Mouse (Mus musculus): ENCODE measurements around the gene Dgki. TPM values are rescaled to one million over a fixed set of nuclear protein-coding genes. Genes with fewer than 3 reads are reported as not detected.

Gene Dgki
- polyA plus RNA-seq, 1 experiment from 2014 or later, result 0.97 TPM

DNA sequence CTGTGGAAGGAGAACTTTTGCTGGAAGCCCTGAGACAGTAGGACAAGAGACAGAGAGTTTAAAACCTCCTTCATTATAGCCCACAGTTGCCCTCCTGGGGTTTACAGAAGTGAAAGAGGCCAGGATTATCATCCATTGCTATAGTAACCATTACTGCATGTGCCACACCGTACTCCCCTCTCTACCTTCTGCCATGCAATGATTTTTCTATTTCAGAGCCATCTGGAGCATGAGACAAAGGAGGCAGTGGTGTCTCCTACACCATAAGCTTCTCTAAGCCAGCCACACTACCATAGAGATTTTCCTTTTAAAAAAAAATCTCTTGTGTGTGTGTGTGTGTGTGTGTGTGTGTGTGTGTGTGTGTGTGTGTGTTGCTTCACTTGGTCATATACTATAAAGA is 232.6 kb downstream of the Dgki start:
- Histone ChIP-seq H3K4me1 (ENCODE audit: control insufficient read depth, insufficient read depth, low read length) (peaks cover 4% of the 10 kb centered on the region; the same call in 1 of the 2 replicates), H3K4me2 (ENCODE audit: low read depth, severe bottlenecking) (no peak overlapping the region), H3K9ac (ENCODE audit: low read length) (no peak overlapping the region), H3K9me3 (ENCODE audit: control insufficient read depth, low read length) (no peaks in the 10 kb centered on the region), H3K36me3 (ENCODE audit: control insufficient read depth, insufficient read depth, low read length) (no peaks in the 10 kb centered on the region), H3K27me3 (ENCODE audit: control insufficient read depth, insufficient read depth, low read length) (no peaks in the 10 kb centered on the region), H3K27ac (replicated peaks; ENCODE audit: low read depth, low read length) (no peak overlapping the region), H3K4me3 (ENCODE audit: low read depth, low read length) (no peak overlapping the region)
- 91% methylated on average over 1 of the region's 1 CpGs for WGBS
- no peak for DNase-seq (ENCODE audit: low spot score)
- ATAC-seq (ENCODE audit: insufficient number of reproducible peaks, low FRiP score, low TSS enrichment, low read depth), result no peak

DNA sequence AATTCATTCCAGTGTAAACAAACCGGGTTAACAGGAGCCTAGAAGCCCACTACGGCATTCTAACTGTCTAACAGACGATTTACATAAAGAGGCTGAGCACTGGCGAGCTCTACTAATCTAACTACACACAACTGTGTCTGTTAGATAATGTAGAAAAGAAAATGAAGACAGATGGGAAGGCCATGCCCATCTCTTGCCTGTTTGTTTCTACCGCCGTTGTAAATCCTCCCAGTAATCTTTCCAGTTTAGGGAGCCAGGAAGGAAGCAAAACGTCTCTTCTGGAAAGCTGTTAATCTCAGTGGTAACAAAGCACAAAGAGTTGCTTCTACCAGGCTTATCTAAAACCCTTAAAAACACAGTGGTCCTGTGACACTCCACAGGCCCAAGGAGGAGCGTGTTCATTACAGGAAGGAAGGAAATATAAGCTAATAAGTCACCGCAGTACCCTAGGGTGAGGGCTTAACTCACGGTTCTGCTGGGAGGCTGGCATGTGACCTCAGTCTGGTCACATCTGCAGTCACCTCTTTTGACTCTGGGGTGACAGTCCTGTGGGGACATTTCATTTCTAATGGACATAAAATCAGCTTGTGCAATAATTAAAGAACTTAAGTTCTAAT is 235.7 kb downstream of the Dgki start:
- no peak overlapping the region for H3K27ac ChIP-seq (replicated peaks; ENCODE audit: low read depth, low read length)
- no peak overlapping the region for H3K4me2 ChIP-seq (ENCODE audit: low read depth, severe bottlenecking)
- no peak overlapping the region for H3K9ac ChIP-seq (ENCODE audit: low read length)
- peaks cover 4% of the 10 kb centered on the region; the same call in 1 of the 2 replicates for H3K4me1 ChIP-seq (ENCODE audit: control insufficient read depth, insufficient read depth, low read length)
- no peaks in the 10 kb centered on the region for H3K27me3 ChIP-seq (ENCODE audit: control insufficient read depth, insufficient read depth, low read length)
- DNase-seq (ENCODE audit: low spot score) (no peak), ATAC-seq (ENCODE audit: insufficient number of reproducible peaks, low FRiP score, low TSS enrichment, low read depth) (no peak)
- 20% methylated on average over 10 of the region's 10 CpGs for WGBS
- no peaks in the 10 kb centered on the region for H3K9me3 ChIP-seq (ENCODE audit: control insufficient read depth, low read length)
- H3K36me3 ChIP-seq (ENCODE audit: control insufficient read depth, insufficient read depth, low read length), result no peaks in the 10 kb centered on the region
- no peak overlapping the region for H3K4me3 ChIP-seq (ENCODE audit: low read depth, low read length)

DNA sequence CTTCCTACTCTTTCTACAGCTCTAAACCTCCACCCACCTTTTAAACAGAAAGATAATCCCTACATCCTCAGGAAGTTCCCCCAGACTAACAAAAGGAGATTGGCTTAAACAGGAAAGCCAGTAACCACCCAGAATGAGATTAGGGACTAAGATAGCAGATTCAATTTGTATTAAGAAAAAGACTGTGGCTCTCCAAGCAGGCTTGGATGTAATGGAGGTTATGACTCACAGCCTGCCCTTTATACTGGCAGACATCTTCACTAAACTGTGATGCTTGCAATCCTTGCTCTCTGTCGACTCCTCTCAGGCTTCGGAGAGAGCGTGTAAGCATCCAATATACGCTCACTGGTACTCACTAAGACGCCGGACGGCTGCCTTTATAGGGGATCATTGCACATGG is 236.7 kb downstream of the Dgki start:
- Histone ChIP-seq H3K27ac (replicated peaks; ENCODE audit: low read depth, low read length) (no peak overlapping the region), H3K36me3 (ENCODE audit: control insufficient read depth, insufficient read depth, low read length) (no peaks in the 10 kb centered on the region), H3K4me2 (ENCODE audit: low read depth, severe bottlenecking) (no peak overlapping the region), H3K9me3 (ENCODE audit: control insufficient read depth, low read length) (no peaks in the 10 kb centered on the region), H3K4me3 (ENCODE audit: low read depth, low read length) (no peak overlapping the region), H3K27me3 (ENCODE audit: control insufficient read depth, insufficient read depth, low read length) (no peaks in the 10 kb centered on the region), H3K4me1 (ENCODE audit: control insufficient read depth, insufficient read depth, low read length) (peaks cover 4% of the 10 kb centered on the region; the same call in 1 of the 2 replicates), H3K9ac (ENCODE audit: low read length) (no peak overlapping the region)
- no peak for DNase-seq (ENCODE audit: low spot score)
- no peak for ATAC-seq (ENCODE audit: insufficient number of reproducible peaks, low FRiP score, low TSS enrichment, low read depth)
- 90% methylated on average over 7 of the region's 7 CpGs for WGBS

DNA sequence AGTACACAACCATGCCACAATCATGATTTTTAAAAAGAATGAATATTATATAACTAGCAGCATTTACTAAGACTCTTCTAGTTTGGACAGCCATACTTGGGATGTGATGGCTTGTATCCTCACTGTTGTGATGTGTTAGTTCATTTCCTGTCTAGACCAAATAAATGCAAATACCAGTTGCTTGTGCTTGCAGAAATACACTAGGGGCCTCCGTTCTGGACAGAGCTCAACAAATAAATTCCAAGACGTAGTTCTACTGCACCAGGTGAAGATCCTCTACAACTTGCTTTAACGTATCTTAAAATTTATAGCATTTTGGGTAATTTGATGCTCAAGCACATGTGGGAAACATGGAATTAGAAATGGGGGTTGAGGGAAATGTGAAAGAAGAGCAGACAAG is 239.9 kb downstream of the Dgki start:
- peaks cover 4% of the 10 kb centered on the region; the same call in 1 of the 2 replicates for H3K4me1 ChIP-seq (ENCODE audit: control insufficient read depth, insufficient read depth, low read length)
- DNase-seq (ENCODE audit: low spot score) (no peak), ATAC-seq (ENCODE audit: insufficient number of reproducible peaks, low FRiP score, low TSS enrichment, low read depth) (no peak)
- H3K4me2 ChIP-seq (ENCODE audit: low read depth, severe bottlenecking), result no peak overlapping the region
- 83% methylated on average over 3 of the region's 3 CpGs for WGBS
- no peaks in the 10 kb centered on the region for H3K36me3 ChIP-seq (ENCODE audit: control insufficient read depth, insufficient read depth, low read length)
- H3K4me3 ChIP-seq (ENCODE audit: low read depth, low read length), result no peak overlapping the region
- H3K27ac ChIP-seq (replicated peaks; ENCODE audit: low read depth, low read length), result no peak overlapping the region
- H3K9me3 ChIP-seq (ENCODE audit: control insufficient read depth, low read length), result no peaks in the 10 kb centered on the region
- no peaks in the 10 kb centered on the region for H3K27me3 ChIP-seq (ENCODE audit: control insufficient read depth, insufficient read depth, low read length)
- H3K9ac ChIP-seq (ENCODE audit: low read length), result no peak overlapping the region

DNA sequence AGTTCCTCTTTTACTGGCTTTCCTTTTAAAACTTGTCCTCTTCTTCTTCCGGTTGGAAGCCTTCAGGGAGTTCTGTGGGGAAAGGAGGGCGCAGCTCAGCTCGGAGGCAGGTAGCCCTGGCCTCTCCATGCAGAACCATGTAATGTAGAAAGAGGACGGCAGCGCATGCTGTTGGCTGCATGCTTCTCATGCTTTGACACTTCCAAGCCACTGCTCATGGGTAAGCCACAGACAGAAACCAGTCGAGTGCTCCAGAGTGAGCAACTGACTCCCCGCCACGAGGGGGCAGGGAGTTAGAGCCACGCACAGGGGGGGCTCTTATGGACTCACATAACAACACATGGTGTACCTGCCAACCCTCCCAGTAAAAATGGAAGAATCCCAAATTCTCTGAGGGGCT is 242.0 kb downstream of the Dgki start:
- Histone ChIP-seq H3K9me3 (ENCODE audit: control insufficient read depth, low read length) (no peaks in the 10 kb centered on the region), H3K9ac (ENCODE audit: low read length) (no peak overlapping the region), H3K4me2 (ENCODE audit: low read depth, severe bottlenecking) (no peak overlapping the region), H3K4me1 (ENCODE audit: control insufficient read depth, insufficient read depth, low read length) (no peaks in the 10 kb centered on the region), H3K36me3 (ENCODE audit: control insufficient read depth, insufficient read depth, low read length) (no peaks in the 10 kb centered on the region), H3K27me3 (ENCODE audit: control insufficient read depth, insufficient read depth, low read length) (no peaks in the 10 kb centered on the region), H3K4me3 (ENCODE audit: low read depth, low read length) (no peak overlapping the region), H3K27ac (replicated peaks; ENCODE audit: low read depth, low read length) (no peak overlapping the region)
- DNase-seq (ENCODE audit: low spot score), result no peak
- WGBS, result 91% methylated on average over 9 of the region's 9 CpGs
- no peak for ATAC-seq (ENCODE audit: insufficient number of reproducible peaks, low FRiP score, low TSS enrichment, low read depth)

DNA sequence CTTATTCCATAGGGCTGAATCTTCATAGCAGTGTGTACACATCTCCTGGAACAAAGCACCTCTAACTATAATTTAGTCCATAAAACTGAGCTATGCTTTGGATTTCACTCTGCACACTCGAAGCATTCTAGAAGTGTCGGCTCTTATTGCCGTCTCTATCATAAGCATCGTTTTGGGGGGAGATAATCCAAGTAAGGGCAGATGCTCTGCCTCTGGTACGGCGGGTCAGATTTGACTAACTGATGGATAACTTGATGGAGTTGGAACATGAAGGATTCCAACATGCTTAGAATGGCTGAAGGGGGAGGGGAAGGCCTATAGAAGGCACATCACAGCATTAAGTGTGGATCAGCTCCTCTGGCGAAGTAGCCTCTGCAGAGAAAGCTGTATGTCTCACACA is 242.4 kb downstream of the Dgki start:
- Histone ChIP-seq H3K4me2 (ENCODE audit: low read depth, severe bottlenecking) (no peak overlapping the region), H3K4me3 (ENCODE audit: low read depth, low read length) (no peak overlapping the region), H3K9ac (ENCODE audit: low read length) (no peak overlapping the region), H3K36me3 (ENCODE audit: control insufficient read depth, insufficient read depth, low read length) (no peaks in the 10 kb centered on the region), H3K27ac (replicated peaks; ENCODE audit: low read depth, low read length) (no peak overlapping the region), H3K9me3 (ENCODE audit: control insufficient read depth, low read length) (no peaks in the 10 kb centered on the region), H3K4me1 (ENCODE audit: control insufficient read depth, insufficient read depth, low read length) (no peaks in the 10 kb centered on the region), H3K27me3 (ENCODE audit: control insufficient read depth, insufficient read depth, low read length) (no peaks in the 10 kb centered on the region)
- 93% methylated on average over 7 of the region's 7 CpGs for WGBS
- no peak for DNase-seq (ENCODE audit: low spot score)
- ATAC-seq (ENCODE audit: insufficient number of reproducible peaks, low FRiP score, low TSS enrichment, low read depth), result no peak

DNA sequence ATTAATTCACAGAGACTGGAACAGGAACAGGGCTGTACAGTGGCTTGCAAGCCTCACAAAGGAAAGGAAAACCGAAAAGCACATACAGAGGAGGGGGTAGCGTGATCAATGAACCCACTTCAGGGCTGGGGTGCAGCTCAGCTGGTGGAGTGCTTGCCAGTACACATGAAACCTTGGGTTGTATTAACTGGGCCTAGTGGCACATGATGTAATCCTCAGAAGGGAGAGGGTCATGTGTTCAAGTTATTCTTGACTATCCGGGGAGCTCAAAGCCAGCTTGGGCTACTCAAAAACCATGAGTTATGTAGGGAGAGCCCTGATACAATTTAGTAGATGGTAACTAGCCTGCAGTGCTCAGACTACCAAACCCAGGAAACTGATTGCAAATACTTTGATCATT is 244.3 kb downstream of the Dgki start:
- 76% methylated on average over 3 of the region's 3 CpGs for WGBS
- H3K4me1 ChIP-seq (ENCODE audit: control insufficient read depth, insufficient read depth, low read length), result no peaks in the 10 kb centered on the region
- H3K27ac ChIP-seq (replicated peaks; ENCODE audit: low read depth, low read length), result no peak overlapping the region
- H3K9ac ChIP-seq (ENCODE audit: low read length), result no peak overlapping the region
- no peak overlapping the region for H3K4me2 ChIP-seq (ENCODE audit: low read depth, severe bottlenecking)
- ATAC-seq (ENCODE audit: insufficient number of reproducible peaks, low FRiP score, low TSS enrichment, low read depth) (no peak), DNase-seq (ENCODE audit: low spot score) (no peak)
- H3K4me3 ChIP-seq (ENCODE audit: low read depth, low read length), result no peak overlapping the region
- no peaks in the 10 kb centered on the region for H3K9me3 ChIP-seq (ENCODE audit: control insufficient read depth, low read length)
- no peaks in the 10 kb centered on the region for H3K27me3 ChIP-seq (ENCODE audit: control insufficient read depth, insufficient read depth, low read length)
- no peaks in the 10 kb centered on the region for H3K36me3 ChIP-seq (ENCODE audit: control insufficient read depth, insufficient read depth, low read length)

DNA sequence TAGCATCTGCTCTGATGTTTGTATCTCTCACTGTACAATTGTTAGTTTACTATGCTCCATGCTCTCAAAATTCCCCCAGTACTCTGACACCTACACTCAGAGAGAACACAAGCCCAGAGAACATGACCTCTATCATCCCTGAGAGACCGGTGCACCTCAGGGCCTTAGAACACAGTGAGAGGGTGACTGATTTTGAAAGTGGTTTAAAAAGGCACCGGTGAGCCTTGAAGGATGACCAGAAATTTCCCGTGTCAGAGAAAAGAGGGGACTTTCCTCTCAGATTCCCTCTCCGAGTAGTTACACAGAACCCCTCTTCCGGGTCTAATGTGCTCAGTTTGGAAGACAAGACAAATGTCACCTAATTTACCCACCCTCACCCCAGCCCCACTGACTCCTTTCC is 244.9 kb downstream of the Dgki start:
- ATAC-seq (ENCODE audit: insufficient number of reproducible peaks, low FRiP score, low TSS enrichment, low read depth) (no peak), DNase-seq (ENCODE audit: low spot score) (no peak)
- Histone ChIP-seq H3K9me3 (ENCODE audit: control insufficient read depth, low read length) (no peaks in the 10 kb centered on the region), H3K4me1 (ENCODE audit: control insufficient read depth, insufficient read depth, low read length) (no peaks in the 10 kb centered on the region), H3K36me3 (ENCODE audit: control insufficient read depth, insufficient read depth, low read length) (no peaks in the 10 kb centered on the region), H3K9ac (ENCODE audit: low read length) (no peak overlapping the region), H3K27me3 (ENCODE audit: control insufficient read depth, insufficient read depth, low read length) (no peaks in the 10 kb centered on the region), H3K27ac (replicated peaks; ENCODE audit: low read depth, low read length) (no peak overlapping the region), H3K4me2 (ENCODE audit: low read depth, severe bottlenecking) (no peak overlapping the region), H3K4me3 (ENCODE audit: low read depth, low read length) (no peak overlapping the region)
- WGBS, result 66% methylated on average over 5 of the region's 5 CpGs

DNA sequence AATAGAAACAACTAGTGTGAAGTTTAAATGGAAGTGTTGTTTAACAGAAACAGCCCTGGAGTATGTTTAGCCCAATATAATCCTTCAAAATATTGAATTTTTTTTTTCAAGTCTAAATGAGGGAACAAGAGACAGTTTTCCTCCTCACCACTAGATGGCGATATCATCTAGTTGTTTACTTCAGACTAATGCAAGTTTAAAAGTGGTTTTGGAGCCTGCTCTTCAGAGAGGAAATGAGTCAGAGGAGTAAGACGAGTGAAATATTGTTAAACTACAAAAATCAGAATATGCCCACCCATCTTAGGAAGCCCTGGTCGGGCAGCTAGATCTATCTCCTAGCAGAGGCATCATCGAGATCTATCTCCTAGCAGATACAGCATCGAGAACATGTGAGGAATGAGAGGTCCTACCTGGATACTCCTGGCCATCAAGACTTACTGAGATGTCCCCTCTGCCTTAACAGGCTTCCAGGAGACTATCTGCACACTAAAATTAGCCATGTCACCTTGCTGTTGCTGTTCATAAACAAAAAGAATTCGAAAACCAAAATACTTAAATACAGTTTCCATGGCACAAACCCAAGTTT is 245.5 kb downstream of the Dgki start:
- Histone ChIP-seq H3K27me3 (ENCODE audit: control insufficient read depth, insufficient read depth, low read length) (no peaks in the 10 kb centered on the region), H3K4me1 (ENCODE audit: control insufficient read depth, insufficient read depth, low read length) (no peaks in the 10 kb centered on the region), H3K4me3 (ENCODE audit: low read depth, low read length) (no peak overlapping the region), H3K9me3 (ENCODE audit: control insufficient read depth, low read length) (no peaks in the 10 kb centered on the region), H3K9ac (ENCODE audit: low read length) (no peak overlapping the region), H3K36me3 (ENCODE audit: control insufficient read depth, insufficient read depth, low read length) (no peaks in the 10 kb centered on the region), H3K27ac (replicated peaks; ENCODE audit: low read depth, low read length) (no peak overlapping the region), H3K4me2 (ENCODE audit: low read depth, severe bottlenecking) (no peak overlapping the region)
- no peak for ATAC-seq (ENCODE audit: insufficient number of reproducible peaks, low FRiP score, low TSS enrichment, low read depth)
- no peak for DNase-seq (ENCODE audit: low spot score)
- WGBS, result 49% methylated on average over 6 of the region's 6 CpGs

Data from limb, embryonic 11.5 days (tissue).